Mouse (Mus musculus): ENCODE measurements at regions not wholly inside any gene's neighbourhood (a gene's known extent, or its start where the extent isn't known, plus 50 kb on each side); places are given as distances from the start of the nearest gene placed in this dataset.

GRCm38 (mm10) chr15:94017814-94018213 lies 422.1 kb upstream of the Prickle1 start:
- TF ChIP-seq CTCF (IDR thresholded peaks at IDR 0.05; ENCODE audit: borderline replicate concordance, control insufficient read depth, extremely low read depth, insufficient read depth, low read length, poor library complexity) = no peak
- TF ChIP-seq POLR2A (IDR thresholded peaks at IDR 0.05; ENCODE audit: control insufficient read depth, extremely low read depth, insufficient read depth, low read length, poor library complexity) = no peak
